Mouse (Mus musculus): ENCODE measurements around the gene Noc2l. TPM values are rescaled to one million over a fixed set of nuclear protein-coding genes. Genes with fewer than 3 reads are reported as not detected.

The Noc2l gene
- total RNA-seq, 2 experiments from 2014 or later, result 25.2 to 29.4 TPM

DNA sequence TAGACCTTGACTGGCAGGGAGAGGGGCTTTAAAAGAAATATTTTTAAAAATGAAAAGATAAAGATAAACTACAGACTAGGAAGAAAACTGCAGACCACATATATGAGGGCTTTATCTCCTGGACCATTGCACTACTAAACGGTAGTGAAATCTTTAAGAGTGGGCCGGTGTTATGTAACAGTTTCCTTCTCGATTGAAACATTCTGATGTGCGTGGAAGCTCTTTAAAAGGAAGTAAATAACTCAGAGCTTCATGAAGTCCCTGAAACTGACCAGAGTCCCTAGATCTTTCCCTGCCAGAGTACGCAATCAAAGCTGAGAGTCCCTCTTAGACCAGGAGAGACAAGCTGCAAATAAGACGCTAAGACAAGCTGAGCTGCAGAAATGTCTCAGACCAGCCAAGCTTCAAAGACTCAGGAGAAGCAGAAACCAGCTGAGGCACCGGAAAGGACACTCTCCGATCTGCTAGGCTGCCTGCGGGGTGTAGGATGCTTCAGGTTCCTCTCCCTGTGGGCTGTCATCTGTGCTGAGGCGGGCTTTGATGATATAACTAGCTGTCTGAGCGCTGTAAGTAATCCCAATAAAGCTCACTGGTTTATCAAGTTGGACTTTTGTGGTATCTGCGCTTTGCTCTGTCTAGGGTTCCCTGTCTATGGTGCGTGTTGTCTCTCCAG lies 25.7 kb upstream of the Noc2l start:
- intact Hi-C loops (cut with DNase I), result no loop called here
- DNase-seq, result no peak

DNA sequence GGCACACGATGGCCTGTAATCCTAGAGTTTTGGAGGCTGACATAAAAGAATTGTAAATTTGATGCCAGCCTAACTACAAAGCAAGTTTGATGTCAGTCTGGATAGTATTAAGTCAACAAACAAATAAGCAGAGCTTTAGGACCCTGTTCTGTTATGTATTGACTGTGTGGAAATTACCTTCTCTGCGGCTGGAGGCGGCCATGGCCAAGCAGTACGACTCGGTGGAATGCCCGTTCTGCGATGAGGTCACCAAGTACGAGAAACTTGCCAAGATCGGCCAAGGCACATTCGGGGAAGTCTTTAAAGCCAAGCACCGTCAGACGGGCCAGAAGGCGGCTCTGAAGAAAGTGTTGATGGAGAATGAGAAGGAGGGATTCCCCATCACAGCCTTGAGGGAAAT lies 22.7 kb upstream of the Noc2l start:
- intact Hi-C loops (cut with DNase I), result no loop called here
- DNase-seq, result no peak

DNA sequence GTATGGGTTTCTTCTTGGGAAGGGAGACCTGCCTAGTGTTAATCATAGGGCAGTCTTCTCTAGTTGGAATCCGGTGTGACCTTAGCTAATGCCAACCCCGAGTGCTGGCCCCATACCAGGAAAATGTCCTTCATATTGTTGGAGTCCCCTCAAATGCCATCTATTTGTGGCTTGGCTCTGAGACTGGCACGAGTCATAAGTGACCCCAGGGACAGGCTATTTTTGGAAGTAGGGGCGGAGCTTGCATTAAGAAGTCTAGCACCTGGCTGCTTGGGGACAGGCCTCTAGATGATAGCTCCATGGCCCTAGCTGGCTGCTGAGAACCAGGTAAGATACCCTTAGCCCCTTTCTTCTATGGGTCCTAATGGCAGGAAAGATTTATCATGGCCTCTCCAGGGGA lies 20.2 kb upstream of the Noc2l start, which contains the start of gene Perm1:
Gene Perm1 (plus strand): TSS at position 220 of the 400 bp plus-strand sequence.
- peak; percentile 64 to 73 for DNase-seq
- intact Hi-C loops (cut with DNase I), result no loop called here

DNA sequence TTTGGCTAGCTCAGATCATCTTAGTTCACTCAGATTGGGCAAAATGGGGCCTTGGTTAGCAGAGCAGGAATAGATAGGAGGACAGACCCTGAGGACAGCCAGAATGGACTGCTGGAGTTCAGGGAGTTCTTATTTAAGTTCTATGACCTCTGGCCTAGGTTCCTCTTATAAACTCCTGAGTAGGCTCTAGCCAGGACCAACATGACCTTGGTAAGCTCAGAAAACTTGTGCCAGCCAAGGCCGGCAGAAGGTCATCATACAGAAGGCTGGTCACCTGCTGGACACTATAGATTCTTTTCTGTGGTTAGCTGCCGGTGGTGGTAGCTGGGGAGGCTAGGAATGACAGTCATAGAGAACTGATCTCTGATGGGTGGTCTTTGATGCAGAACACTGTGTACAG lies 19.6 kb upstream of the Noc2l start:
- no peak for DNase-seq
- intact Hi-C loops (cut with DNase I), result no loop called here

DNA sequence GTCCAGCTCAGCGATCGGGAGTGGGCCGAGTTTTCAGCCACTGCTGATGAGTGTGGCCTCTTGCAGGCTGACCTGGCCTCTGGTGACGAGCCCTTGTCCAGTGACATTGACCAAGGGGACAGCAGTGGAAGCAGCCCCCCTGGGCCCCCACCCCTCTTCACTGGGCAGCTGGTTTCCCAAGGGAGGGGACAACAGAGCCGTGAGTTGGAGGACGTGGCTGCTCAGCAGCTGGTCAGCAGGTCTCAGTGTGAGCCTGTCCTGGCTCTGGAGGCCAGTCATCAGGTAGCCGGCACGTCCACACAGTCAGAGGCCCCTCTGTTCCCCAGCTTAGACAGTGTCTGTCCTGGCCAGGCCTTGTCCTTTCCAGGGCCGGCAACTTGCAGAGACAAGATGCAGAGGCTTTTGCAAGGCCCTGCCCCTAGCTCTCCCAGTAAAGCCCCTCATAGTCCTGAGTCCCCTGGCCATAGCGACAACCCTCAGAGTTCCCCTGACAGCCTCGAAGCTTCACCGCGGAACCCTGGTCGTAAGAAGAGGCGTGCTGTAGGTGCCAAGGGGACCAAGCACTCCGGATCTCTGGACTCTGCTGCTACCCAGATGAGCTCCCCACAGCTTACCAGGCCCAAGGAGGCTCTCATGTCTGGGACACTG lies 18.7 kb upstream of the Noc2l start:
- no peak for DNase-seq
- intact Hi-C loops (cut with DNase I), result no loop called here

DNA sequence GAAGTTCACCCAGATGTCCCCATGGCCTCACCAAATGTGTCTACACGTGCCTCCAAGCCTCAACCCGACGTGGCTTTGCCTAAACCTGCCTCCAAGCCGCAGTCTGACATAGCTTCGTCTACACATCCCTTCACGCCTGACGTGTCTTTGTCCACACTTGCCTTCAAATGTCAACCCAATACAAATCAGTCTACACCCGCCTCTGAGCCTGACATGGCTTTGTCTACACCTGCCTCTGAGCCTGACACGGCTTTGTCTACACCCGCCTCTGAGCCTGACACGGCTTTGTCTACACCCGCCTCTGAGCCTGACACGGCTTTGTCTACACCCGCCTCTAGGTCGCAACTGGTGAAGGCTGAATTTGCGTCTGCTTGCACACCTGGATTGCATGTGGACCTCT lies 18.0 kb upstream of the Noc2l start:
- intact Hi-C loops (cut with DNase I), result no loop called here
- DNase-seq, result no peak

DNA sequence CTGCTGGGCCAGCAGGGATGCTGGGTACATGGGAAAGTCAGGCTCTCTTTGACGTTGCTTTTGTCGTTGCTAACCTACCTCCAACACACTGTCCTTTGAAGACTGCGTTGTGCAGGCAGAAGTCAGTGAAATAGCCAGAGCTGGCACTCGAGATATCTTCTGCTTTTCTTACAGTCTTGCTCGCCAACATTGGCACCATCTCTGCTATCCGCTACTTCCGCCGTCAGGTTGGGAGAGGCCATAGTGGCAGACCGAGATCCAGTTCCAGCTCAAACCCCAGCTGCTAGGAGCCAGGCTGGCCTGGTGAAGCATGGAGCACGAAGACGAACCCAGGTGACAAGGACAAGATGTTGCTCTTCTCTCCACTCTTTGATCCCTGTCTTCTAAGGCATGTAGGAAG lies 15.9 kb upstream of the Noc2l start:
- DNase-seq, result no peak
- intact Hi-C loops (cut with DNase I), result no loop called here

DNA sequence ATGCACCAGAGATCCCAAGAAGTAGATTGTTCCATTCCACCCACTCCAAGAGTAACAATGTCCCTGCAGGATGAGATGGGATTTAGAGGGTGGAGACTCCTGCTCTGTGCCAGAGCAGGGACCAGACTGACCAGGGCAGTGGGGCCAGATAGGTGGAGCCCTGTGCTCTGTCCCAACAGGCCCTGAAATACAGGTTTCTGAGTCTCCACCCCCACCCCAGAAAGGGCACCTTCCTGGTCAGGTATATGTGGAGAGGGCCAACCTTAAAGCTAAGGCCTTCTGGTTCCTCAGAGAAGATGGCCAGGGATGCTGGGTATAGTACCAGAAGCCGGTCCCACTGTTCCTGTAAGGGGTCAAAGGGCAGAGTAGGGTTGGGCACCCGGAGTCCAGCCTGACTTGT lies 11.5 kb upstream of the Noc2l start:
- intact Hi-C loops (cut with DNase I), result no loop called here
- no peak for DNase-seq

DNA sequence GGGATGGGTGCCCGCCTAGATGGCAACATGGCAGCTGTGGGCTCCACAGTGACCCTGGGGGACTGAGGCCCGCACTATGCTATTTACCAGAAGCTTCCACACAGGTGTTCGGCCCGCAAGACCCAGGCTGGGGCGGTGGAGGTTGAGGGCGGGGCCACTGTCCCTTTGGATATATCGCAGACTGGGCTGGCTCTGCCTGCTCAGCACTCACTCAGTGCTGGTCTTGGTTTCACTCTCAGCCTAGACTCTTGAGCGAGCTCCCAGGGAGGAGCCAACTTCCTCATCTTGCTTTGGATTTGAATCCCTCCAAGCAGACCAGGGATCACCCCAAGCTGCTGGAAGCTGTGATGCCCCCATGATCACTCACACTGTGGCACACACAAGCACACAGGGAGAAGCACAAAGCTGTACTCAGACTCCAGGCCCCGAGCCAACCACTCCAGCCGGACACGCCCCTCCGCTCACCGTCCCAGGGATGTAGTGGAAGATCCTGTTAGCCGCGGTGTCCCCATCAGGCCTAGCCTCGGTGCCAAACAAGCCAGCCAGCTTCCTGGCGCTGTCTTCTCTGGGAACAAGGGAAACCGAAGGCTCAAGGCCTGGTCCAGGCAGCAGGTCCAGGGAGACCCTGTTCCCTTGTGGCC lies 7.9 kb upstream of the Noc2l start:
- DNase-seq, result no peak
- intact Hi-C loops (cut with DNase I), result no loop called here

DNA sequence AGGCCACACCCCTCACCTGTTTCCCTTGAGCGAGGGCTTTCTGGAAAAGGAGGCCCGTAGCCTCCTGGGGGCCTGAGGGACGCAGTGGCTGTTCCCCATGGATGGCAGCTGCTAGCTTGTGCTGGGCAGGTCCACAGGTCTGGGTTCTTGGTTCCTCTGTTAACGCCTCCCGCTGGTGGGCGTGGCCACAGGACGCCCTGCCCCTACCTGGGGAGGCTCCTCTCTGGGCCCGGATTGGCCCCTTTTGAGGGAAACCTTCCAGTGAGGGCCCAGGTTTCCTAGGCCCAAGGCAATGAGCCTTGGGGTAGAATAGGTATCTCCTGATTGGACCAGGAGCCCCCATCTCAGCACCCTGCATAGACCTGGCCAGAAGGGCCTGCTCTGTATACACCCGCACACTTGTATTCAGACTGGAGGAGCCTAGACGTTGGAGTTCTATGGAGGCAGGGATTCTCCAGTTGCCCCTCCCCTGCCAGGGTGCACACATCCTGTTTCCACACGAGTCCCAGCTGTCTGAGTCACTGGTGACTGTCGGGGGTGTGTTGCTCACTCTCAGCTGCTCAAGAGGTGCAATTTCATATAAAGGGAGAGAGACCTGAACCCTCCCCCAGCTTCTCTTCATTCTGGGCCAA lies 7.3 kb upstream of the Noc2l start:
- intact Hi-C loops (cut with DNase I), result no loop called here
- no peak for DNase-seq

DNA sequence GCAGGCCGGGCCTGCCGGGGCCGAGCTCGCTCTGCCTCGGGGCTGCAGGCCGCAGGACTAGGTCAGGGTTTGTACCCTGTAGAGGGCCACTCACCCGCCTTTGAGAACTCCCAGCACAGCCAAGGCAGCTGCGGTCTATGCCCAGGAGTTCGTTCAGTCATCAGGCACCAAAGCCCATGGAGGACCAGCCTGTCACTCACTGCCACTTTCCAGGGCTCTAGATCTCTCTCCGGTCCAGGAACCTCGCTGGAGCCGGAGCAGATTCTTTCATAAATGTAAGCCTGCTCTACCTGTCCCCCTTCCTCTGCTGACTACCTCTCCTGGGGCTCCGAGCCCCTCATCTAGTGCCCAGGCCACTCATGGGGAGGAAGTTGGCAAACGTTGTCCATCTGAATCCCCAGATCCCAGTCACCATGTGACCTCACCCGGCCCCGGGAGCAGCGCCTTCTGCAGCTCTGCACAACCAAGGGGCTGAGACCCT lies 1.7 kb upstream of the Noc2l start:
- no peak for DNase-seq
- intact Hi-C loops (cut with DNase I), result loop anchor here (2.0 kb wide), 1 partner anchor 31 kb away; the partner anchor contains the start of gene AW011738

DNA sequence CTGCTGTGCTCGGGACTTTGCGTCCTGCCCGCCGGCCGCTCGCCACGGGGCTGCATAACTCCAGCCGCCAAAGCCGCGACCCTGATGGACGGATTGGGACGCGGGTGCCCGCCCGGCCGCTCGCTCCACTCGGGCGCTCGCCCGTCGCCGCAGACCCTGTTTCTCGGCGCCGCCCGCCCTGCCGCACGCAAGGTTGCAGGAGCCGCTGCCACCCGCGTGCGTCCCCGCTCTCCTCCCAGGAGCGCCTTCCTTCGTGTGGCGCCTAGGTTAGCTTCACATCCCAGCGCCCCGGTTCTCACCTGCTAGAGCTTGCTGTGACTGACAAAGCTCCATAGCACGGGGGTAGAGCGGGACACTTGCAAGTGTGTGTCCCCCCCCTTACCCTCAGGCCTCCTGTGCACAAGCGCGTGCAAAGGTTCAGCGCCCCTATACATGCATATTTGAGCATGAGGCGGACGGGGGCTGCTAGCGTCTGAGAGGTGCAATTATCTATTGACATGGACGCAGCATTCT lies 1.1 kb upstream of the Noc2l start, which contains the start of gene Plekhn1:
Gene Plekhn1 (minus strand): TSS at position 157 of the 513 bp plus-strand sequence.
- DNase-seq, result peak; percentile 59 to 60
- intact Hi-C loops (cut with DNase I), result loop anchor here (2.0 kb wide), 1 partner anchor 32 kb away; the partner anchor contains the start of gene AW011738

DNA sequence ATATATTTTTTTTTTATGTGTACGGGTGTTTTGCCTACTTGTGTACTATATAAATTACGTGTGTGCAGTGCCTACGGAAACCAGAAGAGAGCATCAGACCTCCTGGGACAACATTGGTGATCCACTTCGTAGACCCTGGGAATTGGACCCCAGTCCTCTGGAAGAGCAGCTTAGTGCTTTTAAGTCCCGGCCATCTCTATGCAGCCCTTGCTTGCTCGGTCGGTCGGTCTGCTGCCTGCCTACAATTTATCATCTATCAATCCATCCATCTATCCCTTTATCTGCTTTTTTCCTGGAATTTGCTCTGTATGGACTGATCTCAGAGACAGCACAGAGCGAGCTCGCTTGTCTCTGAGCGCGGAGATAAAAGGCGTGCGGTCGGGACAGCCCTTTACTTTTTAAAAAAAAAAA lies 445 bp upstream of the Noc2l start:
- no peak for DNase-seq
- intact Hi-C loops (cut with DNase I), result loop anchor here (2.0 kb wide), 1 partner anchor 33 kb away; the partner anchor contains the start of gene AW011738

DNA sequence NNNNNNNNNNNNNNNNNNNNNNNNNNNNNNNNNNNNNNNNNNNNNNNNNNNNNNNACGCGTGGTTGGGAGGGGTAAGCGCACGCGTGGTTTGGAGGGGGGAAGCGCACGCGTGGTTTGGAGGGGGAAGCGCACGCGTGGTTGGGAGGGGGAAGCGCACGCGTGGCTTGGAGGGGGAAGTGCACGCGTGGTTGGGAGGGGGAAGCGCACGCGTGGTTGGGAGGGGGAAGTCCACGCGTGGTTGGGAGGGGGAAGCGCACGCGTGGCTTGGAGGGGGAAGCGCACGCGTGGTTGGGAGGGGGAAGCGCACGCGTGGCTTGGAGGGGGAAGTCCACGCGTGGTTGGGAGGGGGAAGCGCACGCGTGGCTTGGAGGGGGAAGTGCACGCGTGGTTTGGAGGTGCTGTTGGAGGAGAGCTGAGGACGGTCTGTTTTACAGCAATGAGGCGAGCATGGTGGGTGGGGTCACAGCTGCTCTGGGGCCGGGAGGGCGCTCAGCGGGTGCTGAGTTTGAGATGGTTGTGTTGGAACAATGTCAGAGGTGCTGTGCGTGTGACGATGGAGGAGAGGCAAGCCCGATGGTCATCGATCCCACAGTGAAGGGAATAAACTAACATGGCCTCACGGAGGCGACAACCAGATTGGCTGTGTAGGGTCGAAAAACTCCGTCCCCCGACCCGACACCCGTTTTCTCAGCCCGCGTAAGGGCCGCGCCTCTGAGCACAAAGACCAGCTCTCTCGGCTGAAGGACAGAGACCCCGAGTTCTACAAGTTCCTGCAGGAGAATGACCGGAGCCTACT lies 1.0 kb downstream of the Noc2l start:
- DNase-seq, result no peak
- intact Hi-C loops (cut with DNase I), result no loop called here

DNA sequence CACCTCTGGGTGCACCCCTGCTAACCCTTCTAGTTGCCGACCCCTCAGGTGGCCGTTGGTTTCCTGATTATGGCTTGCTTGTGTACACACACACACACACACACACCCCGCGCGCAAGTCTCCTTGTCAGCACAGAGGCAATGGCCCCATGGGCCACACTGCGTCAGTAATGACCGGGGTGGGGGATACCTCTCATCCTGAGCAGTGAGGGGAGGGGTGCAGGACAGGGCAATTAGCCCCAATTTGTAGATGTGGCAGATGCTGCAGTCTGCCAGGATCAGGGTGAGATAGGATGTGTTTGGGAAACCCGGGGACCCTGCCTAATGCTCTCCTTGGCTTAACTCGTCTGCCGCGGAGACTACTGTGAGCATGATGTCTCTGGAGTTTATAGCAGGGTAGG lies 13.8 kb downstream of the Noc2l start:
- DNase-seq, result no peak
- intact Hi-C loops (cut with DNase I), result no loop called here

DNA sequence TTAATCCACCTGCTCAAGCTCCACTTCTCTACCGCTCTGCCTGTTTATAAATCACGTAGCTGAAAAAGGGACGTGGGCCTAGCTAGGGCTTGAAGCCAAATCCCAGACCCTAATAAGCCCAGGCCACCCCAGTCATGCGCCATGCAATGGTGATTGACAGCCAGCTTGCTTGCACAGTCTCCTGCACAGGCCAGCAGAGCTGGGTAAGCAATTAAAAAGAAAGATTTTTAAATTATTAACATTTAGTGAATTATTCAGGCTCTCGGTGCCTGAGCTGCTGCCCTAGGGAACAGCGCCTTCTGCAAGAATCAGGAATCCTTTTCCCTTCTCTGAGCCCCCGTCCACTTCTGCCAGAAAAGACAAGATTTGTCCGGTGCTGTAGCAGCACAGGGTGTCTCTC lies 15.3 kb downstream of the Noc2l start:
- no peak for DNase-seq
- intact Hi-C loops (cut with DNase I), result no loop called here

DNA sequence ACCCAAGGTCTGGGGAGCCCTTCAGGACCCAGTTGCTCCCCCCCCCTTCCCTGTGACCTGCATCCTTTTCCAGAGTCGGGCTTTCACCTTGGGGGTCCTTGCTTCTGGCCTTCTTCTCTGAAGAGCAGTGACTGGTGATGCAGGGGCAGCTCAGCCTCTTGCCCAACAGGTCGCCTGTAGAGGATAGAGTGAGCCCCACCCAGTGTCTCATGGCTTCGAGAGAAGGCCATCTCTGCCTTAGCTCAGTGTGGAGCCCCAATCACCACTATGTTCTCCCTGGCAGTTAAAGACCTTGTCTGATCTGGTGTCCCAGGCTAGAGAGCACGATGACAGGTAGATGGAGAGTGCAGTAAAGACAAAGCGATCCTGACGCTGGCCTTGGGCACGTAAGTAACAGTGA lies 16.3 kb downstream of the Noc2l start:
- intact Hi-C loops (cut with DNase I), result no loop called here

DNA sequence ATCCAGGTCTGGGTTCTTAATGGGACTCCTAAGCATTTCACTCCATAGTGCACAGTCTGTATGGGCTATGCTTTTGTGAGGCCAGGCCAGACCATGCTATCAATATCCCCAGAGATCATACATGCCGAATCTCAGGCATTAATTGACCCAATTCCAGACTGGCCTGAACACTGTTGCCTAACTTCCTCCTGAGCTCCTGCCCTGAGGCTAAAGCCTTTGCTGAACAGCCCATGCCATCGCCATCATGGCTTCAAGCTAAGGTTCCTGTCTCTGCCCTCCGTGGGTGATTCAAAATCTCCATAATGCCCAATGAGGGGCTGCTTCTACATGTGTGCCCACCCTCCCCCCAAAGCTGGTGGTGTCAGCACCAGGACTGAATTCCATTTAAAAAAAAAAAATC lies 16.8 kb downstream of the Noc2l start:
- intact Hi-C loops (cut with DNase I), result no loop called here
- DNase-seq, result no peak

More for the DNA sequence above, 16.3 kb downstream of the Noc2l start:
- DNase-seq, result no peak

DNA sequence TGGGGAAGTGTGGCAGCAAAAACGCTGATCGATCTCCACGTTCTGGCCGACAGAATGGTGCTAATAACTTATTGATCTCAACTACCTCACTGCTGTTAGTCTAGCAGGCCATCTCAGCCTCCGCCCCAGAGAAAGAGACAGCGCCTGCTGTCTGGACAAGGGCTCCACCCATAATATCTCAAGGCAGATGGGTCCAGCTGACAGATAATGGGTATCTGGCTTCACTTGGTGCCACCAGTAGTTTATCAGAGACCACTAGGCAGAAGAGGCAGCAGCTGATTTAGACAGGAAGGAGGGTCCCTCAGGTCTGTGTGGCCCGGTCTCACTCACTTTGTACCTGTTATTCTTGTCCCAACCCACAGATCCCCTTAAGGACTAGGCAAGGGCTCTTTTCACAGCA lies 17.2 kb downstream of the Noc2l start:
- no peak for DNase-seq
- intact Hi-C loops (cut with DNase I), result no loop called here
